Mouse (Mus musculus): Measurements from ENCODE around the gene Ipo5. TPM values are rescaled to one million over a fixed set of nuclear protein-coding genes. Genes with fewer than 3 reads are reported as not detected.

Gene Ipo5
- polyA plus RNA-seq, 1 experiment from 2014 or later = 83.7 TPM

- no peak for ATAC-seq (ENCODE audit: insufficient number of reproducible peaks, insufficient read depth, low FRiP score, low TSS enrichment, low read depth)
- no peak overlapping the region for H3K4me3 ChIP-seq
- no peak overlapping the region for H3K27ac ChIP-seq
- peaks cover 5% of the 10 kb centered on the region; the same call in 1 of the 2 replicates for H3K4me1 ChIP-seq
- H3K9ac ChIP-seq = no peak overlapping the region
- H3K4me2 ChIP-seq = no peak overlapping the region
- no peaks in the 10 kb centered on the region for H3K36me3 ChIP-seq
- no peaks in the 10 kb centered on the region for H3K27me3 ChIP-seq
- H3K9me3 ChIP-seq = no peaks in the 10 kb centered on the region
- WGBS = 57% methylated on average over 5 of the region's 5 CpGs
These were observed 50.0 kb downstream of the Ipo5 start for GRCm38 (mm10) chr14:120960991-120961390.

DNA sequence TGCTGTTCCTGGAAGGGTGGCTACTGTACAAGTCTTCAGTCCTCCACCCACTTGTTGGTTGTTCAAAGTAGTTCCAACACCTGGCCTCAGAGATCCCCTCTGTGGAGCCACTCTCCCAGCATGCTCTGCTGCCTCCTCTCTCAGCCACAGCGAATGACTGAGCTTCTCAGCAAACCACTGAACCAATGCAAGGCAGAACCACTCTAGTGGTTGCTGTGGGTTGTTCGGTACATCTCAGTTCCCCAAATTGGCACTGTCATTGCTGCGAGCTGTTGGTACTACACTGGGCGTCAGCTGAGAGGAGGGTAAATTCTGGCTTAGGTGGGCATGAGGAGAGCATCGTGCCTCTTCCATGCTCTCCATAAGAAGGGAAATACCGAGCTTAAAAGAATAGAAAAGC is 56.0 kb downstream of the Ipo5 start:
- no peak for ATAC-seq (ENCODE audit: insufficient number of reproducible peaks, insufficient read depth, low FRiP score, low TSS enrichment, low read depth)
- 90% methylated on average over 6 of the region's 6 CpGs for WGBS
- Histone ChIP-seq H3K4me2 (no peak overlapping the region), H3K4me1 (peaks cover 13% of the 10 kb centered on the region), H3K27me3 (no peaks in the 10 kb centered on the region), H3K9ac (no peak overlapping the region), H3K27ac (no peak overlapping the region), H3K36me3 (no peaks in the 10 kb centered on the region), H3K9me3 (no peaks in the 10 kb centered on the region), H3K4me3 (no peak overlapping the region)

- Histone ChIP-seq H3K4me3 (no peak overlapping the region), H3K27ac (peak overlapping the region; percentile 80), H3K36me3 (no peaks in the 10 kb centered on the region), H3K27me3 (no peaks in the 10 kb centered on the region), H3K9me3 (no peaks in the 10 kb centered on the region), H3K4me1 (peaks cover 13% of the 10 kb centered on the region), H3K4me2 (peak overlapping the region; percentile 33), H3K9ac (no peak overlapping the region)
- ATAC-seq (ENCODE audit: insufficient number of reproducible peaks, insufficient read depth, low FRiP score, low TSS enrichment, low read depth) = peak; percentile 48; the same call in 1 of the 2 replicates
- WGBS = 40% methylated on average over 4 of the region's 4 CpGs
These were observed 57.7 kb downstream of the Ipo5 start for GRCm38 (mm10) chr14:120968723-120969122.

GRCm38 (mm10) chr14:120969673-120970072 is 58.6 kb downstream of the Ipo5 start:
- no peaks in the 10 kb centered on the region for H3K36me3 ChIP-seq
- H3K9ac ChIP-seq = no peak overlapping the region
- ATAC-seq (ENCODE audit: insufficient number of reproducible peaks, insufficient read depth, low FRiP score, low TSS enrichment, low read depth) = no peak
- H3K4me2 ChIP-seq = no peak overlapping the region
- peaks cover 13% of the 10 kb centered on the region for H3K4me1 ChIP-seq
- no peak overlapping the region for H3K4me3 ChIP-seq
- H3K9me3 ChIP-seq = no peaks in the 10 kb centered on the region
- 91% methylated on average over 3 of the region's 3 CpGs for WGBS
- H3K27me3 ChIP-seq = no peaks in the 10 kb centered on the region
- peak overlapping the region; percentile 80; the same call in 1 of the 2 replicates for H3K27ac ChIP-seq

GRCm38 (mm10) chr14:120970637-120971036 is 59.6 kb downstream of the Ipo5 start:
- no peak for ATAC-seq (ENCODE audit: insufficient number of reproducible peaks, insufficient read depth, low FRiP score, low TSS enrichment, low read depth)
- H3K9ac ChIP-seq = no peak overlapping the region
- H3K4me3 ChIP-seq = no peak overlapping the region
- peaks cover 12% of the 10 kb centered on the region for H3K4me1 ChIP-seq
- no peaks in the 10 kb centered on the region for H3K36me3 ChIP-seq
- H3K4me2 ChIP-seq = no peak overlapping the region
- H3K27ac ChIP-seq = no peak overlapping the region
- H3K9me3 ChIP-seq = no peaks in the 10 kb centered on the region
- 83% methylated on average over 8 of the region's 8 CpGs for WGBS
- no peaks in the 10 kb centered on the region for H3K27me3 ChIP-seq

DNA sequence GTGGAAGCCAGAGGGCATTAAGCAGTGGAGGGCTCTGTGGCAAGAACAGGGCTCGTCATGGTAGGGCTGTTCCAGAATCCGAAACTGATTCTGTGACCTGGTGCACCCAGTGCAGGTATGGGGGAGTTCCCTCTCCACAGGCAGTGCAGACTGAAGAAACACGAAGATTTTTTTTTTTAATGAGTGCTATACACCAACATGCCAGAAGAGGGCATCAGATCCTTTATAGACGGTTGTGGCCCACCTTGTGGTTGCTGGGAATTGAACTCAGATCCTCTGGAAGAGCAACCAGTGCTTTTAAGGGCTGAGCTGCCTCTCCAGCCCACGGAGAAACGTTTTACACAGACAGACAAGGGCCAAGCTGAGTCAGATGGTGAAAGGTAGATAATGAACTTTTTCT is 60.3 kb downstream of the Ipo5 start:
- Histone ChIP-seq H3K27ac (no peak overlapping the region), H3K4me1 (peaks cover 7% of the 10 kb centered on the region), H3K9me3 (no peaks in the 10 kb centered on the region), H3K36me3 (no peaks in the 10 kb centered on the region), H3K4me2 (no peak overlapping the region), H3K4me3 (no peak overlapping the region), H3K9ac (no peak overlapping the region), H3K27me3 (no peaks in the 10 kb centered on the region)
- no peak for ATAC-seq (ENCODE audit: insufficient number of reproducible peaks, insufficient read depth, low FRiP score, low TSS enrichment, low read depth)
- 68% methylated on average over 6 of the region's 6 CpGs for WGBS

- Histone ChIP-seq H3K9ac (no peak overlapping the region), H3K27ac (no peak overlapping the region), H3K27me3 (no peaks in the 10 kb centered on the region), H3K4me3 (no peak overlapping the region), H3K36me3 (no peaks in the 10 kb centered on the region), H3K9me3 (no peaks in the 10 kb centered on the region), H3K4me1 (no peaks in the 10 kb centered on the region), H3K4me2 (no peak overlapping the region)
- 47% methylated on average over 3 of the region's 3 CpGs for WGBS
- no peak for ATAC-seq (ENCODE audit: insufficient number of reproducible peaks, insufficient read depth, low FRiP score, low TSS enrichment, low read depth)
These were observed 68.5 kb downstream of the Ipo5 start for GRCm38 (mm10) chr14:120979559-120979958.

GRCm38 (mm10) chr14:120989126-120989525 is 78.1 kb downstream of the Ipo5 start:
- no peak for ATAC-seq (ENCODE audit: insufficient number of reproducible peaks, insufficient read depth, low FRiP score, low TSS enrichment, low read depth)
- H3K4me2 ChIP-seq = no peak overlapping the region
- no peak overlapping the region for H3K27ac ChIP-seq
- WGBS = 48% methylated on average over 6 of the region's 6 CpGs
- H3K4me3 ChIP-seq = no peak overlapping the region
- no peaks in the 10 kb centered on the region for H3K27me3 ChIP-seq
- H3K9ac ChIP-seq = no peak overlapping the region
- H3K9me3 ChIP-seq = no peaks in the 10 kb centered on the region
- no peaks in the 10 kb centered on the region for H3K36me3 ChIP-seq
- H3K4me1 ChIP-seq = no peaks in the 10 kb centered on the region

Other genes with a start within 250 kb of the Ipo5 start
- 38.7 and 39.6 TPM in 2 replicates for gene Farp1, start 124.0 kb downstream of the Ipo5 start, polyA plus RNA-seq (2015; fragmentation: Nextera tagmentation; extraction: Ambion mirVana)